Mouse (Mus musculus) liver, adult 2 months (tissue): ENCODE measurements at regions not wholly inside any gene's neighbourhood (a gene's known extent, or its start where the extent isn't known, plus 50 kb on each side); places are given as distances from the start of the nearest gene placed in this dataset.
A peak's percentile ranks its signal among the peaks of the same experiment; 100 is the strongest.

ENCODE experiments used
- CTCF ChIP-seq: fragments of 200-500 bp; IDR thresholded peaks from 2 replicates; pipeline ENCODE4 v1.5.1; 2011; ENCODE audit warnings: low read depth, low read length, control low read depth
- POLR2A ChIP-seq: fragments of 200-500 bp; IDR thresholded peaks from 2 replicates; pipeline ENCODE4 v1.6.1; 2011; ENCODE audit warnings: low read length, control low read depth; ENCODE audit not compliant: insufficient read depth; ENCODE audit errors: extremely low read depth

GRCm38 (mm10) chr12:73408614-73409013, 122.0 kb downstream of the Slc38a6 start:
- TF ChIP-seq CTCF, result peak; percentile 11; the same call in 1 of the 2 replicates
- no peak for TF ChIP-seq POLR2A
